Mouse (Mus musculus): ENCODE data around the gene Dlg1. TPM values are rescaled to one million over a fixed set of nuclear protein-coding genes. Genes with fewer than 3 reads are reported as not detected.
A peak's percentile ranks its signal among the peaks of the same experiment; 100 is the strongest.
"Not testable (repeated sequence)": the region's sequence is repeated elsewhere in the genome, so short reads cannot be mapped to it uniquely, and the experiment has no call there.

The Dlg1 gene
- polyA plus RNA-seq, 1 experiment from 2014 or later: 12.7 TPM

- 6% methylated on average over 2 of the region's 2 CpGs for WGBS
- H3K36me3 ChIP-seq (ENCODE audit: insufficient read depth, low read length): no peaks in the 10 kb centered on the region
- ATAC-seq (no peak), DNase-seq (ENCODE audit: low spot score) (peak; percentile 83)
- no peaks in the 10 kb centered on the region for H3K4me1 ChIP-seq (ENCODE audit: insufficient read depth, low read depth, low read length)
- H3K4me2 ChIP-seq (replicated peaks; ENCODE audit: low read depth, low read length): no peak overlapping the region
- H3K27ac ChIP-seq (ENCODE audit: low read length): no peak overlapping the region
- H3K27me3 ChIP-seq (replicated peaks; ENCODE audit: insufficient read depth, low read length): no peaks in the 10 kb centered on the region
- H3K4me3 ChIP-seq (ENCODE audit: low read depth, low read length): no peak overlapping the region
- no peak overlapping the region for H3K9ac ChIP-seq (replicated peaks; ENCODE audit: low read depth)
- no peaks in the 10 kb centered on the region for H3K9me3 ChIP-seq (ENCODE audit: low read length)
- peak; percentile 54 for TF ChIP-seq CTCF (IDR thresholded peaks at IDR 0.05)
- no peak for TF ChIP-seq EP300 (IDR thresholded peaks at IDR 0.05)
These were observed 42.0 kb downstream of the Dlg1 start for GRCm38 (mm10) chr16:31705213-31705612.

- no peak for TF ChIP-seq CTCF (IDR thresholded peaks at IDR 0.05)
- no peak for TF ChIP-seq EP300 (IDR thresholded peaks at IDR 0.05)
These were observed 42.7 kb downstream of the Dlg1 start for GRCm38 (mm10) chr16:31705904-31706303.

GRCm38 (mm10) chr16:31707326-31707725 lies 44.1 kb downstream of the Dlg1 start:
- Histone ChIP-seq H3K27ac (ENCODE audit: low read length) (no peak overlapping the region), H3K36me3 (ENCODE audit: insufficient read depth, low read length) (no peaks in the 10 kb centered on the region), H3K9ac (replicated peaks; ENCODE audit: low read depth) (no peak overlapping the region), H3K4me3 (ENCODE audit: low read depth, low read length) (no peak overlapping the region), H3K9me3 (ENCODE audit: low read length) (no peaks in the 10 kb centered on the region), H3K27me3 (replicated peaks; ENCODE audit: insufficient read depth, low read length) (no peaks in the 10 kb centered on the region), H3K4me2 (replicated peaks; ENCODE audit: low read depth, low read length) (no peak overlapping the region), H3K4me1 (ENCODE audit: insufficient read depth, low read depth, low read length) (no peaks in the 10 kb centered on the region)
- DNase-seq (ENCODE audit: low spot score) (no peak), ATAC-seq (no peak)
- TF ChIP-seq EP300 (IDR thresholded peaks at IDR 0.05) (no peak), CTCF (IDR thresholded peaks at IDR 0.05) (no peak)
- 49% methylated on average over 3 of the region's 3 CpGs for WGBS

More at GRCm38 (mm10) chr16:31705904-31706303, 42.7 kb downstream of the Dlg1 start:
- Histone ChIP-seq H3K4me2 (replicated peaks; ENCODE audit: low read depth, low read length) (no peak overlapping the region), H3K36me3 (ENCODE audit: insufficient read depth, low read length) (no peaks in the 10 kb centered on the region), H3K4me1 (ENCODE audit: insufficient read depth, low read depth, low read length) (no peaks in the 10 kb centered on the region), H3K27me3 (replicated peaks; ENCODE audit: insufficient read depth, low read length) (no peaks in the 10 kb centered on the region), H3K9me3 (ENCODE audit: low read length) (no peaks in the 10 kb centered on the region), H3K4me3 (ENCODE audit: low read depth, low read length) (no peak overlapping the region), H3K9ac (replicated peaks; ENCODE audit: low read depth) (no peak overlapping the region), H3K27ac (ENCODE audit: low read length) (no peak overlapping the region)
- DNase-seq (ENCODE audit: low spot score) (no peak), ATAC-seq (no peak)
- 93% methylated on average over 3 of the region's 3 CpGs for WGBS

GRCm38 (mm10) chr16:31722991-31723390 lies 59.7 kb downstream of the Dlg1 start:
- DNase-seq (ENCODE audit: low spot score): no peak
- Histone ChIP-seq H3K36me3 (ENCODE audit: insufficient read depth, low read length) (no peaks in the 10 kb centered on the region), H3K4me3 (ENCODE audit: low read depth, low read length) (no peak overlapping the region), H3K27ac (ENCODE audit: low read length) (no peak overlapping the region), H3K9ac (replicated peaks; ENCODE audit: low read depth) (no peak overlapping the region), H3K9me3 (ENCODE audit: low read length) (no peaks in the 10 kb centered on the region), H3K4me1 (ENCODE audit: insufficient read depth, low read depth, low read length) (no peaks in the 10 kb centered on the region), H3K4me2 (replicated peaks; ENCODE audit: low read depth, low read length) (no peak overlapping the region), H3K27me3 (replicated peaks; ENCODE audit: insufficient read depth, low read length) (no peaks in the 10 kb centered on the region)
- TF ChIP-seq EP300 (IDR thresholded peaks at IDR 0.05): no peak
- no peak for TF ChIP-seq CTCF (IDR thresholded peaks at IDR 0.05)
- WGBS: 90% methylated on average over 1 of the region's 1 CpGs
- ATAC-seq: no peak

GRCm38 (mm10) chr16:31724121-31724520 lies 60.9 kb downstream of the Dlg1 start:
- Histone ChIP-seq H3K4me1 (ENCODE audit: insufficient read depth, low read depth, low read length) (no peaks in the 10 kb centered on the region), H3K9ac (replicated peaks; ENCODE audit: low read depth) (no peak overlapping the region), H3K27ac (ENCODE audit: low read length) (no peak overlapping the region), H3K4me2 (replicated peaks; ENCODE audit: low read depth, low read length) (no peak overlapping the region), H3K36me3 (ENCODE audit: insufficient read depth, low read length) (no peaks in the 10 kb centered on the region), H3K4me3 (ENCODE audit: low read depth, low read length) (no peak overlapping the region), H3K9me3 (ENCODE audit: low read length) (no peaks in the 10 kb centered on the region), H3K27me3 (replicated peaks; ENCODE audit: insufficient read depth, low read length) (no peaks in the 10 kb centered on the region)
- DNase-seq (ENCODE audit: low spot score) (peak; percentile 79), ATAC-seq (peak; percentile 30; the same call in 1 of the 2 replicates)
- WGBS: 13% methylated on average over 1 of the region's 1 CpGs
- TF ChIP-seq CTCF (IDR thresholded peaks at IDR 0.05) (peak; percentile 74), EP300 (IDR thresholded peaks at IDR 0.05) (no peak)

GRCm38 (mm10) chr16:31724818-31725217 lies 61.6 kb downstream of the Dlg1 start:
- H3K4me2 ChIP-seq (replicated peaks; ENCODE audit: low read depth, low read length): no peak overlapping the region
- no peak for ATAC-seq
- no peak overlapping the region for H3K9ac ChIP-seq (replicated peaks; ENCODE audit: low read depth)
- 80% methylated on average over 4 of the region's 4 CpGs for whole genome bisulfite sequencing
- no peaks in the 10 kb centered on the region for H3K9me3 ChIP-seq (ENCODE audit: low read length)
- no peak overlapping the region for H3K27ac ChIP-seq (ENCODE audit: low read length)
- H3K4me1 ChIP-seq (ENCODE audit: insufficient read depth, low read depth, low read length): no peaks in the 10 kb centered on the region
- DNase-seq (ENCODE audit: low spot score): no peak
- H3K4me3 ChIP-seq (ENCODE audit: low read depth, low read length): no peak overlapping the region
- no peaks in the 10 kb centered on the region for H3K36me3 ChIP-seq (ENCODE audit: insufficient read depth, low read length)
- TF ChIP-seq EP300 (IDR thresholded peaks at IDR 0.05) (no peak), CTCF (IDR thresholded peaks at IDR 0.05) (no peak)
- no peaks in the 10 kb centered on the region for H3K27me3 ChIP-seq (replicated peaks; ENCODE audit: insufficient read depth, low read length)

GRCm38 (mm10) chr16:31730971-31731370 lies 67.7 kb downstream of the Dlg1 start:
- H3K9ac ChIP-seq (replicated peaks; ENCODE audit: low read depth); DNase-seq (ENCODE audit: low spot score); H3K36me3 ChIP-seq (ENCODE audit: insufficient read depth, low read length); H3K4me3 ChIP-seq (ENCODE audit: low read depth, low read length); H3K27ac ChIP-seq (ENCODE audit: low read length); H3K9me3 ChIP-seq (ENCODE audit: low read length); H3K27me3 ChIP-seq (replicated peaks; ENCODE audit: insufficient read depth, low read length); H3K4me1 ChIP-seq (ENCODE audit: insufficient read depth, low read depth, low read length); ATAC-seq; H3K4me2 ChIP-seq (replicated peaks; ENCODE audit: low read depth, low read length): not testable (repeated sequence)
- WGBS: 100% methylated on average over 1 of the region's 1 CpGs
